Mouse (Mus musculus): ENCODE data around the gene Ccr1.

DNA sequence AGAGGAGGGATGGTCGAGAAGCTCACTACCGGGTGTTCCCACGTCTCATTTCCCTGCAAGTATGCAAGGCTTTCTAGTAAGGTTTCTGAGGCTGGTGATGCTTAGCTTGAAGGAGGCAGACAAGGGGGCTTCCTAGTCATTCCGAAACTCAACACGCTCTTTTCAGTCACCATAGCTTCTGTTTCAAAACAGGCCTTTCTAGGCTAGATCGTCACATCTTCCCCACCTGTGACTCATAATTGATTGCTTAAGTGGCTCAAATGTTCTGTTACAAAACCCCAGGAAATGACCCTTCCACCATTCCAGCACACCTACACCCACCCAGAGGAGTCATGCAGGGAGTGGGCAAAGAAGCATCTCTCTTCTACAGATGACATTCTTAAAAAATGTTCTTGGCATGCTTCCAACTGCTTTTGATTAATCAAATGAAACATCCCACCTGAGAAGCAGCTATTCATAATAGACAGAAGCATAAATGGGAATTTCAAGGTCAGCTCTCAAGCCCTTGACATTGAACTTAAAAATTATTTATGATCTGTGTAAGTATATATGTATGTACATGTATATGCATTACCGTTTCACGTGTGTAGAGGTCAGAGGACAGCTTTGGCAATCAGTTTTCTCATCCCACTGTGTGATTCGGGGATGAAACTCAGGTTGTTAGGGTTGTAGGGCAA is 31.8 kb downstream of the Ccr1 start:
- TF ChIP-seq CTCF (IDR thresholded peaks at IDR 0.05; ENCODE audit: low read depth, low read length), result no peak
- TF ChIP-seq POLR2A (IDR thresholded peaks at IDR 0.05; ENCODE audit: extremely low read depth, insufficient read depth, low read length), result no peak

Measured in liver, adult 2 months (tissue).